Mouse (Mus musculus) spleen, postnatal 14 days (tissue): ENCODE measurements at regions not wholly inside any gene's neighbourhood (a gene's known extent, or its start where the extent isn't known, plus 50 kb on each side); places are given as distances from the start of the nearest gene placed in this dataset.

Source experiments
- DNase-seq, 2 experiments: peaks; one replicate each; pipeline ENCODE4 v3.0.0; 2021 to 2022; ENCODE audit warnings: low spot score in 2 of 2

GRCm38 (mm10) chr16:24255037-24255436 lies 138.3 kb upstream of the Lpp start:
- DNase-seq: no peak

GRCm38 (mm10) chr16:24254590-24254989 lies 138.7 kb upstream of the Lpp start:
- DNase-seq: no peak

- no peak for DNase-seq
These were observed 139.2 kb upstream of the Lpp start for GRCm38 (mm10) chr16:24254143-24254542.

GRCm38 (mm10) chr16:24247291-24247690 lies 146.0 kb upstream of the Lpp start:
- DNase-seq: no peak

- no peak for DNase-seq
These were observed 155.2 kb upstream of the Lpp start for GRCm38 (mm10) chr16:24238075-24238555.

GRCm38 (mm10) chr16:24237425-24237824 lies 155.9 kb upstream of the Lpp start:
- no peak for DNase-seq

- DNase-seq: no peak
These were observed 156.3 kb upstream of the Lpp start for GRCm38 (mm10) chr16:24237013-24237412.

- no peak for DNase-seq
These were observed 156.8 kb upstream of the Lpp start for GRCm38 (mm10) chr16:24236511-24236910.

GRCm38 (mm10) chr16:24234795-24235194 lies 158.5 kb upstream of the Lpp start:
- no peak for DNase-seq

GRCm38 (mm10) chr16:24232001-24232530 lies 161.2 kb upstream of the Lpp start:
- DNase-seq: no peak

GRCm38 (mm10) chr16:24231506-24231905 lies 161.8 kb upstream of the Lpp start:
- no peak for DNase-seq

- DNase-seq: no peak
These were observed 164.2 kb upstream of the Lpp start for GRCm38 (mm10) chr16:24229002-24229607.

- no peak for DNase-seq
These were observed 167.4 kb upstream of the Lpp start for GRCm38 (mm10) chr16:24225897-24226296.

- no peak for DNase-seq
These were observed 168.2 kb upstream of the Lpp start for GRCm38 (mm10) chr16:24225090-24225489.

GRCm38 (mm10) chr16:24223901-24224300 lies 169.4 kb upstream of the Lpp start:
- DNase-seq: no peak

- no peak for DNase-seq
These were observed 169.8 kb upstream of the Lpp start for GRCm38 (mm10) chr16:24223527-24223880.

GRCm38 (mm10) chr16:24222759-24223526 lies 170.4 kb upstream of the Lpp start:
- DNase-seq: no peak

GRCm38 (mm10) chr16:24221992-24222391 lies 171.3 kb upstream of the Lpp start:
- DNase-seq: no peak

GRCm38 (mm10) chr16:24220613-24221012 lies 172.7 kb upstream of the Lpp start:
- DNase-seq: no peak

GRCm38 (mm10) chr16:24219691-24220090 lies 173.6 kb upstream of the Lpp start:
- DNase-seq: no peak

GRCm38 (mm10) chr16:24218850-24219185 lies 174.5 kb upstream of the Lpp start:
- no peak for DNase-seq

GRCm38 (mm10) chr16:24218162-24218849 lies 175.0 kb upstream of the Lpp start:
- DNase-seq: no peak

- DNase-seq: no peak
These were observed 176.5 kb upstream of the Lpp start for GRCm38 (mm10) chr16:24216828-24217227.
